Mouse (Mus musculus): ENCODE data around the gene Pde6g. TPM values are rescaled to one million over a fixed set of nuclear protein-coding genes. Genes with fewer than 3 reads are reported as not detected.

Pde6g gene
- polyA plus RNA-seq, 1 experiment from 2014 or later = 0.13 TPM

GRCm38 (mm10) chr11:120484265-120484981, 31.1 kb upstream of the Pde6g start, which contains the start of gene Mrpl12:
TSS of gene Mrpl12 (plus strand) at chr11:120484613.
- H3K9ac ChIP-seq (ENCODE audit: low read depth, low read length) = peak within 1 kb of the TSS; percentile 84
- no peaks in the 10 kb centered on the region for H3K9me3 ChIP-seq (replicated peaks; ENCODE audit: control insufficient read depth, low read length)
- no peaks in the 10 kb centered on the region for H3K27me3 ChIP-seq (ENCODE audit: control insufficient read depth, insufficient read depth, low read depth, low read length)
- peak within 1 kb of the TSS; percentile 95 for H3K4me3 ChIP-seq (ENCODE audit: low read depth, low read length)
- peak within 1 kb of the TSS; percentile 89 for H3K4me2 ChIP-seq (ENCODE audit: low read depth, low read length)
- WGBS (ENCODE audit: insufficient replicate concordance) = 0% methylated on average over 57 of the region's 60 CpGs
- ATAC-seq (ENCODE audit: low read depth) = peak; percentile 88
- peaks cover 27% of the 10 kb centered on the region for H3K4me1 ChIP-seq (ENCODE audit: control insufficient read depth, low read depth, low read length)
- peaks cover 39% of the 10 kb centered on the region for H3K36me3 ChIP-seq (ENCODE audit: control insufficient read depth, insufficient read depth)
- peak within 1 kb of the TSS; percentile 72 for H3K27ac ChIP-seq (ENCODE audit: low read length)

GRCm38 (mm10) chr11:120483448-120483934, 30.2 kb upstream of the Pde6g start:
- Histone ChIP-seq H3K4me2 (ENCODE audit: low read depth, low read length) (peak overlapping the region; percentile 89), H3K36me3 (ENCODE audit: control insufficient read depth, insufficient read depth) (peaks cover 48% of the 10 kb centered on the region), H3K27ac (ENCODE audit: low read length) (peak overlapping the region; percentile 65), H3K9ac (ENCODE audit: low read depth, low read length) (peak overlapping the region; percentile 84), H3K4me1 (ENCODE audit: control insufficient read depth, low read depth, low read length) (peaks cover 26% of the 10 kb centered on the region), H3K27me3 (ENCODE audit: control insufficient read depth, insufficient read depth, low read depth, low read length) (no peaks in the 10 kb centered on the region), H3K4me3 (ENCODE audit: low read depth, low read length) (peak overlapping the region; percentile 95), H3K9me3 (replicated peaks; ENCODE audit: control insufficient read depth, low read length) (no peaks in the 10 kb centered on the region)
- WGBS (ENCODE audit: insufficient replicate concordance) = 87% methylated on average over 7 of the region's 7 CpGs
- no peak for ATAC-seq (ENCODE audit: low read depth)

GRCm38 (mm10) chr11:120472052-120472451, 18.8 kb upstream of the Pde6g start:
- WGBS (ENCODE audit: insufficient replicate concordance) = 80% methylated on average over 6 of the region's 6 CpGs
- H3K27ac ChIP-seq (ENCODE audit: low read length) = no peak overlapping the region
- H3K36me3 ChIP-seq (ENCODE audit: control insufficient read depth, insufficient read depth) = peaks cover 40% of the 10 kb centered on the region

GRCm38 (mm10) chr11:120467736-120468092, 14.4 kb upstream of the Pde6g start:
- ATAC-seq (ENCODE audit: low read depth) = peak; percentile 46
- no peaks in the 10 kb centered on the region for H3K27me3 ChIP-seq (ENCODE audit: control insufficient read depth, insufficient read depth, low read depth, low read length)
- peaks cover 23% of the 10 kb centered on the region for H3K4me1 ChIP-seq (ENCODE audit: control insufficient read depth, low read depth, low read length)
- H3K4me2 ChIP-seq (ENCODE audit: low read depth, low read length) = peak overlapping the region; percentile 94
- WGBS (ENCODE audit: insufficient replicate concordance) = under 1% methylated on average over 33 of the region's 33 CpGs
- peak overlapping the region; percentile 75 for H3K27ac ChIP-seq (ENCODE audit: low read length)
- H3K36me3 ChIP-seq (ENCODE audit: control insufficient read depth, insufficient read depth) = peaks cover 18% of the 10 kb centered on the region
- H3K9ac ChIP-seq (ENCODE audit: low read depth, low read length) = peak overlapping the region; percentile 91
- H3K9me3 ChIP-seq (replicated peaks; ENCODE audit: control insufficient read depth, low read length) = no peaks in the 10 kb centered on the region
- H3K4me3 ChIP-seq (ENCODE audit: low read depth, low read length) = peak overlapping the region; percentile 96

More at GRCm38 (mm10) chr11:120472052-120472451, 18.8 kb upstream of the Pde6g start:
- Histone ChIP-seq H3K9me3 (replicated peaks; ENCODE audit: control insufficient read depth, low read length) (no peaks in the 10 kb centered on the region), H3K9ac (ENCODE audit: low read depth, low read length) (no peak overlapping the region), H3K4me1 (ENCODE audit: control insufficient read depth, low read depth, low read length) (peaks cover 11% of the 10 kb centered on the region), H3K27me3 (ENCODE audit: control insufficient read depth, insufficient read depth, low read depth, low read length) (no peaks in the 10 kb centered on the region), H3K4me2 (ENCODE audit: low read depth, low read length) (no peak overlapping the region), H3K4me3 (ENCODE audit: low read depth, low read length) (no peak overlapping the region)
- ATAC-seq (ENCODE audit: low read depth) = no peak

- H3K4me3 ChIP-seq (ENCODE audit: low read depth, low read length) = peak within 1 kb of the TSS; percentile 96
- H3K4me1 ChIP-seq (ENCODE audit: control insufficient read depth, low read depth, low read length) = peaks cover 23% of the 10 kb centered on the region
- peak within 1 kb of the TSS; percentile 75 for H3K27ac ChIP-seq (ENCODE audit: low read length)
- H3K36me3 ChIP-seq (ENCODE audit: control insufficient read depth, insufficient read depth) = peaks cover 18% of the 10 kb centered on the region
- H3K9me3 ChIP-seq (replicated peaks; ENCODE audit: control insufficient read depth, low read length) = no peaks in the 10 kb centered on the region
- H3K4me2 ChIP-seq (ENCODE audit: low read depth, low read length) = peak within 1 kb of the TSS; percentile 94
- H3K27me3 ChIP-seq (ENCODE audit: control insufficient read depth, insufficient read depth, low read depth, low read length) = no peaks in the 10 kb centered on the region
- under 1% methylated on average over 46 of the region's 54 CpGs for WGBS (ENCODE audit: insufficient replicate concordance)
- peak within 1 kb of the TSS; percentile 91 for H3K9ac ChIP-seq (ENCODE audit: low read depth, low read length)
- peak; percentile 100 for ATAC-seq (ENCODE audit: low read depth)
Observed at GRCm38 (mm10) chr11:120467051-120467735, 13.9 kb upstream of the Pde6g start, which contains the start of gene Arl16. TSS of gene Arl16 (minus strand) at chr11:120467607.

- H3K9me3 ChIP-seq (replicated peaks; ENCODE audit: control insufficient read depth, low read length) = no peaks in the 10 kb centered on the region
- H3K27ac ChIP-seq (ENCODE audit: low read length) = no peak overlapping the region
- H3K4me2 ChIP-seq (ENCODE audit: low read depth, low read length) = no peak overlapping the region
- peaks cover 23% of the 10 kb centered on the region for H3K4me1 ChIP-seq (ENCODE audit: control insufficient read depth, low read depth, low read length)
- H3K27me3 ChIP-seq (ENCODE audit: control insufficient read depth, insufficient read depth, low read depth, low read length) = no peaks in the 10 kb centered on the region
- H3K4me3 ChIP-seq (ENCODE audit: low read depth, low read length) = no peak overlapping the region
- no peak for ATAC-seq (ENCODE audit: low read depth)
- H3K36me3 ChIP-seq (ENCODE audit: control insufficient read depth, insufficient read depth) = peaks cover 14% of the 10 kb centered on the region
- H3K9ac ChIP-seq (ENCODE audit: low read depth, low read length) = no peak overlapping the region
- 72% methylated on average over 4 of the region's 4 CpGs for WGBS (ENCODE audit: insufficient replicate concordance)
Observed at GRCm38 (mm10) chr11:120465521-120465920, 12.2 kb upstream of the Pde6g start.

GRCm38 (mm10) chr11:120464365-120464764, 11.1 kb upstream of the Pde6g start:
- H3K36me3 ChIP-seq (ENCODE audit: control insufficient read depth, insufficient read depth) = peaks cover 10% of the 10 kb centered on the region
- H3K4me3 ChIP-seq (ENCODE audit: low read depth, low read length) = no peak overlapping the region
- no peak overlapping the region for H3K27ac ChIP-seq (ENCODE audit: low read length)
- whole genome bisulfite sequencing (ENCODE audit: insufficient replicate concordance) = 72% methylated on average over 5 of the region's 5 CpGs
- H3K4me1 ChIP-seq (ENCODE audit: control insufficient read depth, low read depth, low read length) = peaks cover 26% of the 10 kb centered on the region
- H3K9ac ChIP-seq (ENCODE audit: low read depth, low read length) = no peak overlapping the region
- no peak overlapping the region for H3K4me2 ChIP-seq (ENCODE audit: low read depth, low read length)
- H3K27me3 ChIP-seq (ENCODE audit: control insufficient read depth, insufficient read depth, low read depth, low read length) = no peaks in the 10 kb centered on the region
- no peaks in the 10 kb centered on the region for H3K9me3 ChIP-seq (replicated peaks; ENCODE audit: control insufficient read depth, low read length)
- no peak for ATAC-seq (ENCODE audit: low read depth)

- Histone ChIP-seq H3K27ac (ENCODE audit: low read length) (no peak overlapping the region), H3K9ac (ENCODE audit: low read depth, low read length) (no peak overlapping the region), H3K4me1 (ENCODE audit: control insufficient read depth, low read depth, low read length) (peaks cover 30% of the 10 kb centered on the region), H3K4me2 (ENCODE audit: low read depth, low read length) (no peak overlapping the region), H3K4me3 (ENCODE audit: low read depth, low read length) (no peak overlapping the region), H3K27me3 (ENCODE audit: control insufficient read depth, insufficient read depth, low read depth, low read length) (no peaks in the 10 kb centered on the region), H3K36me3 (ENCODE audit: control insufficient read depth, insufficient read depth) (peaks cover 8% of the 10 kb centered on the region), H3K9me3 (replicated peaks; ENCODE audit: control insufficient read depth, low read length) (no peaks in the 10 kb centered on the region)
- 80% methylated on average over 2 of the region's 2 CpGs for WGBS (ENCODE audit: insufficient replicate concordance)
- ATAC-seq (ENCODE audit: low read depth) = no peak
Observed at GRCm38 (mm10) chr11:120463536-120463935, 10.2 kb upstream of the Pde6g start.
